Mouse (Mus musculus) gonadal fat pad, adult 2 months (tissue): ENCODE results near the gene Olfr1193. TPM values are rescaled to one million over a fixed set of nuclear protein-coding genes. Genes with fewer than 3 reads are reported as not detected.
"Not testable (repeated sequence)": the region's sequence is repeated elsewhere in the genome, so short reads cannot be mapped to it uniquely, and the experiment has no call there.

Experiments used
- DNase-seq: peaks from one replicate; pipeline ENCODE4 v3.0.0-alpha.2; 2012; ENCODE audit warnings: low read depth
- polyA plus RNA-seq: library from polyadenylated mRNA; depleted of rRNA; stranded (reverse); fragments of >200 nt; gene quantifications from 2 replicates; pipeline ENCODE4 v1.2.3, GENCODE M21; 2012; rRNA removed

Gene Olfr1193
- not detected in 2 replicates for polyA plus RNA-seq

- DNase-seq: not testable (repeated sequence)
Observed at GRCm38 (mm10) chr2:88675328-88675727, at the start of gene Olfr1193. TSS of gene Olfr1193 (plus strand) at chr2:88675628.

- DNase-seq: not testable (repeated sequence)
Observed at GRCm38 (mm10) chr2:88640242-88640641, 35.2 kb upstream of the Olfr1193 start, which contains the start of gene Olfr1191-ps1. TSS of gene Olfr1191-ps1 (plus strand) at chr2:88640542.

GRCm38 (mm10) chr2:88648209-88648608, 27.2 kb upstream of the Olfr1193 start, which contains the start of gene Olfr1192-ps1:
TSS of gene Olfr1192-ps1 (plus strand) at chr2:88648509.
- DNase-seq: no peak

- no peak for DNase-seq
Observed at GRCm38 (mm10) chr2:88689087-88689486, 13.7 kb downstream of the Olfr1193 start, which contains the start of gene Olfr1195. TSS of gene Olfr1195 (minus strand) at chr2:88689187.

GRCm38 (mm10) chr2:88704497-88704896, 29.1 kb downstream of the Olfr1193 start, which contains the start of gene Olfr1196:
TSS of gene Olfr1196 (minus strand) at chr2:88704597.
- no peak for DNase-seq

Other genes with a start within 250 kb of the Olfr1193 start
- gene Olfr1181, start 249.5 kb upstream of the Olfr1193 start, polyA plus RNA-seq: not detected in 2 replicates
- not detected in 2 replicates for gene Gm13757, start 226.5 kb upstream of the Olfr1193 start, polyA plus RNA-seq
- not detected in 2 replicates for gene Olfr1183, start 220.8 kb upstream of the Olfr1193 start, polyA plus RNA-seq
- gene Olfr1184, start 192.0 kb upstream of the Olfr1193 start, polyA plus RNA-seq: not detected in 2 replicates
- not detected in 2 replicates for gene Olfr1185-ps1, start 182.3 kb upstream of the Olfr1193 start, polyA plus RNA-seq
- not detected in 2 replicates for gene Olfr1186, start 157.1 kb upstream of the Olfr1193 start, polyA plus RNA-seq
- gene Olfr1188, start 118.7 kb upstream of the Olfr1193 start, polyA plus RNA-seq: not detected in 2 replicates
- not detected in 2 replicates for gene Olfr1189, start 89.2 kb upstream of the Olfr1193 start, polyA plus RNA-seq
- not detected in 2 replicates for gene Olfr1191-ps1, start 35.1 kb upstream of the Olfr1193 start, polyA plus RNA-seq
- not detected in 2 replicates for gene Olfr1192-ps1, start 27.1 kb upstream of the Olfr1193 start, polyA plus RNA-seq
- not detected in 2 replicates for gene Olfr1195, start 13.6 kb downstream of the Olfr1193 start, polyA plus RNA-seq
- gene Olfr1196, start 29.0 kb downstream of the Olfr1193 start, polyA plus RNA-seq: not detected in 2 replicates
- gene Olfr1197, start 56.7 kb downstream of the Olfr1193 start, polyA plus RNA-seq: not detected in 2 replicates
- gene Olfr1198, start 75.7 kb downstream of the Olfr1193 start, polyA plus RNA-seq: not detected in 2 replicates
- gene Olfr1199, start 84.8 kb downstream of the Olfr1193 start, polyA plus RNA-seq: not detected in 2 replicates
- gene Olfr1200, start 94.9 kb downstream of the Olfr1193 start, polyA plus RNA-seq: not detected in 2 replicates
- gene Olfr1201, start 117.4 kb downstream of the Olfr1193 start, polyA plus RNA-seq: not detected in 2 replicates
- gene Olfr1202, start 138.9 kb downstream of the Olfr1193 start, polyA plus RNA-seq: not detected in 2 replicates
- gene Olfr1205, start 154.1 kb downstream of the Olfr1193 start, polyA plus RNA-seq: not detected in 2 replicates
- not detected in 2 replicates for gene Olfr1204, start 173.7 kb downstream of the Olfr1193 start, polyA plus RNA-seq
- not detected in 2 replicates for gene Olfr1206, start 187.6 kb downstream of the Olfr1193 start, polyA plus RNA-seq
- gene Olfr1208, start 226.7 kb downstream of the Olfr1193 start, polyA plus RNA-seq: not detected in 2 replicates
- gene Olfr1209, start 239.5 kb downstream of the Olfr1193 start, polyA plus RNA-seq: not detected in 2 replicates